Mouse (Mus musculus): ENCODE results near the gene Apoe.
A peak's percentile ranks its signal among the peaks of the same experiment; 100 is the strongest.

Gene Apoe

GRCm38 (mm10) chr7:19664955-19665841, 33.8 kb downstream of the Apoe start, which contains the start of gene Clptm1:
TSS of gene Clptm1 (minus strand) at chr7:19665033.
- peak; percentile 94 to 95 for DNase-seq (ENCODE audit: low spot score in 2 of 2)

GRCm38 (mm10) chr7:19664455-19664954, 34.5 kb downstream of the Apoe start:
- DNase-seq (ENCODE audit: low spot score in 2 of 2), result no peak

- DNase-seq (ENCODE audit: low spot score in 2 of 2), result no peak
Observed at GRCm38 (mm10) chr7:19663940-19664339, 35.0 kb downstream of the Apoe start.

- DNase-seq (ENCODE audit: low spot score in 2 of 2), result no peak
Observed at GRCm38 (mm10) chr7:19652614-19653013, 46.4 kb downstream of the Apoe start.

GRCm38 (mm10) chr7:19651063-19651786, 47.8 kb downstream of the Apoe start:
- DNase-seq (ENCODE audit: low spot score in 2 of 2), result no peak

Measured in urinary bladder, adult 18-20 months (tissue).